8 mouse cellular contexts compared by ENCODE assay signal in the genomic region with DNA sequence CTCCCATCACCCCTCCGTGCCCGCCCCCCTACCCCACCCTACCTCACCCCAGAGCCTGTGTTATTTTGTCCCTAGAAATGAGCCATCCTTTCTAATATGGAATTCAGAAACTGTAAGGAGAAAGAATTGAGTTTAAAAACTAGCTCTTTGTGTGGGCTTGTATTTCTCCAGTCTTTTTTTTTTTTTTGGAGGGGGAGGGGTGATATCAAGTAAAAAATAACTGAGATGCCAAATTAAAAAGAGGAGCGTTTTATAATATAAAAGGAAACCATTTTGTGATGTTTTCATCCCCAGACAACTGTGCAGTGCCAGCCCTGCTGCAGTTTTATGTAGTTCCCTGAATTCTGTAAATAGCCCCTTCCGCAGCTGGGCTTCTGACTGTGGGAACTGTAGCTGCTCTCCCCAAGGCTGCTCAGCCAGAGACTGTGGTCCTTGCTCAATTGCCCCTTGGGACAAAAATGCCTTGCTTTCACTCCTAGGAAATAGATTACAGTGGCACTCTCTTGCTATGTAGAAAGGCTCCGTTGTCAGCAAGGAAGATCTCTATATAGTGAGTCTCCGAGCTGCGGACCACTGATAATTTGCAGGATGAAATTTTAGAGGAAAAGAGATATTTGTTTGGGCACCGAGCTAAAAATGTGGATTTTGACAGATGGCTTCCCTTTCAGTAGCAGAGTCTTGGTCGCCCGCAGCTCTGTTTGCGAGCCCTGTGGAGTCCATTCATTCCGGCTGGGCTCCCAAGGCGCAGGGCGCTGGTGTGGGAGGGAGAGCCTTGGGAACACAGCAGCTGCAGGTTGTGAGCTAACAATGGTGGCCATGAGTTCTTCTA. TPM values are rescaled to one million over a fixed set of nuclear protein-coding genes. Genes with fewer than 3 reads are reported as not detected.
DNase-seq lines count a peak whose midpoint lies in the region; ATAC-seq and TF ChIP-seq lines count a peak whose summit lies in the region.
"Had no signal": no experiment of that assay in that cellular context is flagged by ENCODE, and none has a peak within 500 bp of the region (broad histone marks: within the 10 kb centered on the region; RNA-seq: fewer than 3 reads in every experiment).

No protein-coding gene starts in this region.

- no peak for DNase-seq in liver, embryonic 11.5 days (ENCODE audit: low spot score)
- DNase-seq in liver, postnatal 0 days: no peak
- peak; percentile 68 for DNase-seq in embryo, embryonic 10 days (ENCODE audit: low spot score)
- DNase-seq in heart, postnatal 0 days (ENCODE audit: low spot score): peak; percentile 18
- DNase-seq in mesoderm, embryonic 11.5 days (ENCODE audit: low read depth, low spot score): peak; percentile 57
- DNase-seq in kidney, postnatal 36 days: no peak

- no peak overlapping the region for H3K27ac ChIP-seq in liver, embryonic 11.5 days (ENCODE audit: low read depth, low read length)
- H3K27ac ChIP-seq in liver, postnatal 0 days (ENCODE audit: low read depth): no peak overlapping the region
- H3K27ac ChIP-seq in heart, postnatal 0 days (ENCODE audit: low read depth): peak overlapping the region; percentile 58
- H3K27ac ChIP-seq in stomach, embryonic 16.5 days (ENCODE audit: low read length): peak overlapping the region; percentile 59

- no peak for TF ChIP-seq CTCF in liver, postnatal 0 days (IDR thresholded peaks at IDR 0.05; ENCODE audit: low read depth)
- no peak for TF ChIP-seq CTCF in heart, postnatal 0 days (IDR thresholded peaks at IDR 0.05; ENCODE audit: low read depth)

- no peak overlapping the region for H3K4me3 ChIP-seq in liver, embryonic 11.5 days (ENCODE audit: low read depth, low read length)
- no peak overlapping the region for H3K4me3 ChIP-seq in liver, postnatal 0 days (ENCODE audit: low read depth, low read length)
- H3K4me3 ChIP-seq in heart, postnatal 0 days (ENCODE audit: low read depth, low read length): no peak overlapping the region
- H3K4me3 ChIP-seq in stomach, embryonic 16.5 days (replicated peaks; ENCODE audit: low read length): 0 out of 2 replicates have a peak overlapping the region, but pooled peaks have one; percentile 10

- TF ChIP-seq EP300 in liver, postnatal 0 days (IDR thresholded peaks at IDR 0.05; ENCODE audit: low read depth): no peak
- TF ChIP-seq EP300 in heart, postnatal 0 days (IDR thresholded peaks at IDR 0.05; ENCODE audit: low read depth): no peak

- no peak overlapping the region for H3K9ac ChIP-seq in liver, embryonic 11.5 days (ENCODE audit: low read depth, low read length)
- H3K9ac ChIP-seq in liver, postnatal 0 days (replicated peaks): no peak overlapping the region
- no peak overlapping the region; the same call in 1 of the 2 replicates for H3K9ac ChIP-seq in heart, postnatal 0 days (replicated peaks; ENCODE audit: low read depth, low read length)
- H3K9ac ChIP-seq in stomach, embryonic 16.5 days (ENCODE audit: low read length): peak overlapping the region; percentile 30

- no peaks in the 10 kb centered on the region for H3K9me3 ChIP-seq in liver, embryonic 11.5 days (ENCODE audit: control insufficient read depth, low read length)
- H3K9me3 ChIP-seq in liver, postnatal 0 days (ENCODE audit: low read length): no peaks in the 10 kb centered on the region
- H3K9me3 ChIP-seq in heart, postnatal 0 days (replicated peaks; ENCODE audit: control insufficient read depth, low read length): no peaks in the 10 kb centered on the region
- H3K9me3 ChIP-seq in stomach, embryonic 16.5 days (replicated peaks; ENCODE audit: control insufficient read depth, low read length): no peaks in the 10 kb centered on the region

- H3K27me3 ChIP-seq in liver, embryonic 11.5 days (replicated peaks; ENCODE audit: control insufficient read depth, insufficient read depth, low read length): no peaks in the 10 kb centered on the region
- H3K27me3 ChIP-seq in liver, postnatal 0 days (ENCODE audit: insufficient read depth, low read length): peaks cover 10% of the 10 kb centered on the region; the same call in 1 of the 2 replicates
- H3K27me3 ChIP-seq in heart, postnatal 0 days (ENCODE audit: control insufficient read depth, insufficient read depth, low read length): no peaks in the 10 kb centered on the region
- H3K27me3 ChIP-seq in stomach, embryonic 16.5 days (ENCODE audit: control insufficient read depth, insufficient read depth, low read length): no peaks in the 10 kb centered on the region

- no peak for ATAC-seq in liver, embryonic 11.5 days (replicated peaks; ENCODE audit: low FRiP score)
- ATAC-seq in liver, postnatal 0 days: no peak
- no peak for ATAC-seq in heart, postnatal 0 days (ENCODE audit: insufficient read depth, low read depth)
- ATAC-seq in stomach, embryonic 16.5 days (ENCODE audit: insufficient read depth, low FRiP score): no peak

- H3K36me3 ChIP-seq in liver, embryonic 11.5 days (ENCODE audit: control insufficient read depth, insufficient read depth, low read length): no peaks in the 10 kb centered on the region
- no peaks in the 10 kb centered on the region for H3K36me3 ChIP-seq in liver, postnatal 0 days (replicated peaks; ENCODE audit: insufficient read depth, low read length)
- H3K36me3 ChIP-seq in heart, postnatal 0 days (replicated peaks; ENCODE audit: control insufficient read depth, insufficient read depth, low read length): peaks cover 2% of the 10 kb centered on the region
- no peaks in the 10 kb centered on the region for H3K36me3 ChIP-seq in stomach, embryonic 16.5 days (ENCODE audit: control insufficient read depth, insufficient read depth, low read length)

- 34% methylated on average over 14 of the region's 14 CpGs for WGBS in liver, embryonic 11.5 days
- 47% methylated on average over 14 of the region's 14 CpGs for WGBS in liver, postnatal 0 days (ENCODE audit: insufficient replicate concordance)
- 49% methylated on average over 14 of the region's 14 CpGs for WGBS in heart, postnatal 0 days
- WGBS in stomach, embryonic 16.5 days: 29% methylated on average over 14 of the region's 14 CpGs

- H3K4me1 ChIP-seq in liver, embryonic 11.5 days (replicated peaks; ENCODE audit: control insufficient read depth, insufficient read depth, low read length): peaks cover 7% of the 10 kb centered on the region; the same call in 1 of the 2 replicates
- peaks cover 5% of the 10 kb centered on the region; the same call in 1 of the 2 replicates for H3K4me1 ChIP-seq in liver, postnatal 0 days (ENCODE audit: insufficient read depth)
- no peaks in the 10 kb centered on the region for H3K4me1 ChIP-seq in heart, postnatal 0 days (ENCODE audit: control insufficient read depth, insufficient read depth)
- H3K4me1 ChIP-seq in stomach, embryonic 16.5 days (ENCODE audit: control insufficient read depth, insufficient read depth, low read length): 0 out of 2 replicates have a peak, but pooled peaks cover 2% of the 10 kb centered on the region

- peak overlapping the region; percentile 30 for H3K4me2 ChIP-seq in liver, embryonic 11.5 days
- H3K4me2 ChIP-seq in liver, postnatal 0 days (ENCODE audit: low read depth, low read length): no peak overlapping the region
- peak overlapping the region; percentile 64; the same call in 1 of the 2 replicates for H3K4me2 ChIP-seq in heart, postnatal 0 days (ENCODE audit: low read depth, low read length)
- peak overlapping the region; percentile 30 for H3K4me2 ChIP-seq in stomach, embryonic 16.5 days (ENCODE audit: low read depth, low read length)

RNA-seq across cellular contexts. Expression of a gene that starts 1.1 kb away (rescaled TPM):
- polyA plus RNA-seq in liver, embryonic 11.5 days (2014; fragmentation: Nextera tagmentation; extraction: Ambion mirVana): 419 and 432 TPM in 2 replicates
- polyA plus RNA-seq in liver, postnatal 0 days (2015; fragmentation: Nextera tagmentation; extraction: Ambion mirVana): 28.1 and 28.7 TPM in 2 replicates
- 1,016 and 1,136 TPM in 2 replicates for total RNA-seq in heart, postnatal 0 days (2014; rRNA removed; ENCODE audit: low replicate concordance)
- polyA plus RNA-seq in heart, postnatal 0 days (2015; fragmentation: Nextera tagmentation; extraction: Ambion mirVana): 404 and 408 TPM in 2 replicates
- 1,001 and 1,036 TPM in 2 replicates for polyA plus RNA-seq in stomach, embryonic 16.5 days (2015; fragmentation: Nextera tagmentation; extraction: Ambion mirVana)

RNA-seq across cellular contexts. Expression of a gene that starts 1.3 kb away (rescaled TPM):
- polyA plus RNA-seq in liver, embryonic 11.5 days (2014; fragmentation: Nextera tagmentation; extraction: Ambion mirVana): not detected in 2 replicates
- polyA plus RNA-seq in liver, postnatal 0 days (2015; fragmentation: Nextera tagmentation; extraction: Ambion mirVana): not detected in 2 replicates
- total RNA-seq in heart, postnatal 0 days (2014; rRNA removed; ENCODE audit: low replicate concordance): 78.3 and 158 TPM in 2 replicates
- polyA plus RNA-seq in heart, postnatal 0 days (2015; fragmentation: Nextera tagmentation; extraction: Ambion mirVana): not detected in 2 replicates
- polyA plus RNA-seq in stomach, embryonic 16.5 days (2015; fragmentation: Nextera tagmentation; extraction: Ambion mirVana): not detected in 2 replicates
- total RNA-seq: layer of hippocampus, adult 8-10 months had no signal

RNA-seq across cellular contexts. Expression of a gene that starts 20.3 kb away (rescaled TPM):
- 1,854 and 2,015 TPM in 2 replicates for polyA plus RNA-seq in liver, embryonic 11.5 days (2014; fragmentation: Nextera tagmentation; extraction: Ambion mirVana)
- 389 and 423 TPM in 2 replicates for polyA plus RNA-seq in liver, postnatal 0 days (2015; fragmentation: Nextera tagmentation; extraction: Ambion mirVana)
- 2,330 and 2,912 TPM in 2 replicates for total RNA-seq in heart, postnatal 0 days (2014; rRNA removed; ENCODE audit: low replicate concordance)
- 608 and 611 TPM in 2 replicates for polyA plus RNA-seq in heart, postnatal 0 days (2015; fragmentation: Nextera tagmentation; extraction: Ambion mirVana)
- polyA plus RNA-seq in stomach, embryonic 16.5 days (2015; fragmentation: Nextera tagmentation; extraction: Ambion mirVana): 1,202 and 1,296 TPM in 2 replicates

RNA-seq across cellular contexts. Expression of a gene that starts 36.6 kb away (rescaled TPM):
- polyA plus RNA-seq in liver, embryonic 11.5 days (2014; fragmentation: Nextera tagmentation; extraction: Ambion mirVana): 1.6 and 2.8 TPM in 2 replicates
- polyA plus RNA-seq in liver, postnatal 0 days (2015; fragmentation: Nextera tagmentation; extraction: Ambion mirVana): 4.9 and 5.1 TPM in 2 replicates
- 25.5 and 28.2 TPM in 2 replicates for total RNA-seq in heart, postnatal 0 days (2014; rRNA removed; ENCODE audit: low replicate concordance)
- 8.0 and 9.6 TPM in 2 replicates for polyA plus RNA-seq in heart, postnatal 0 days (2015; fragmentation: Nextera tagmentation; extraction: Ambion mirVana)
- polyA plus RNA-seq in stomach, embryonic 16.5 days (2015; fragmentation: Nextera tagmentation; extraction: Ambion mirVana): 14.8 and 18.3 TPM in 2 replicates

RNA-seq across cellular contexts. Expression of a gene that starts 56.3 kb away (rescaled TPM):
- 0.37 and 0.45 TPM in 2 replicates for polyA plus RNA-seq in liver, embryonic 11.5 days (2014; fragmentation: Nextera tagmentation; extraction: Ambion mirVana)
- 0.07 TPM in 1 of 2 replicates, not detected in the other for polyA plus RNA-seq in liver, postnatal 0 days (2015; fragmentation: Nextera tagmentation; extraction: Ambion mirVana)
- total RNA-seq in heart, postnatal 0 days (2014; rRNA removed; ENCODE audit: low replicate concordance): 4.4 and 4.8 TPM in 2 replicates
- polyA plus RNA-seq in heart, postnatal 0 days (2015; fragmentation: Nextera tagmentation; extraction: Ambion mirVana): 1.7 TPM in 2 replicates
- 0.84 and 1.1 TPM in 2 replicates for polyA plus RNA-seq in stomach, embryonic 16.5 days (2015; fragmentation: Nextera tagmentation; extraction: Ambion mirVana)

Comparison
In these comparisons a context has a peak if more than half of its experiments do, and no peak if none do; other contexts are left out.
1. RNA of a gene that starts 1.1 kb away (polyA plus RNA-seq): 1,001 to 1,036 TPM in stomach, embryonic 16.5 days, 419 to 432 TPM in liver, embryonic 11.5 days and 404 to 408 TPM in heart, postnatal 0 days; 28.1 to 28.7 TPM in liver, postnatal 0 days; every median in the first group is over 10 times any median in the second.
2. DNase-seq: peak in embryo, embryonic 10 days (single experiment), heart, postnatal 0 days (single experiment) and mesoderm, embryonic 11.5 days (single experiment); none in liver, embryonic 11.5 days (single experiment), liver, postnatal 0 days (single experiment) and kidney, postnatal 36 days (0 of 2).
3. H3K27ac ChIP-seq: peak in heart, postnatal 0 days (single experiment) and stomach, embryonic 16.5 days (single experiment); none in liver, embryonic 11.5 days (single experiment) and liver, postnatal 0 days (single experiment).